Mouse (Mus musculus): ENCODE results near the gene Tmod1.

DNA sequence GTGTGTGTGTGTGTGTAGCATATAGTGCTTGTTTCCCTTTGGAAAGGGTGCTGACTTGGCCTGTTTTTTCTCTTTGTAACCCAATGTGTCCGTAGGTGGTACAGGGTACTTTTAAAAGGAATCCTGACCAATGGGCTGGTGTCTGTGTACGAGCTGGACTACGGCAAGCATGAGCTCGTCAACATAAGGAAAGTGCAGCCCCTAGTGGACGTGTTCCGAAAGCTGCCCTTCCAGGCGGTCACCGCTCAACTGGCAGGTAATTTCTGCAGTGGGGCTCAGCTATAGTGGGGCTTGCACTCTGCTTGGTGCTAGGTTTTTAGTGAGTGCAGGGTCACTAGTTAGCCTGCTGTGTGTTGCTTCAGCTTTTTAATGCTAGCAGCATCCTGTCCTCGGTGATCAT is 9.2 kb upstream of the Tmod1 start:
- no peak for TF ChIP-seq EP300 (IDR thresholded peaks at IDR 0.05)
- TF ChIP-seq CTCF (IDR thresholded peaks at IDR 0.05), result peak; percentile 78

All from lung, postnatal 0 days (tissue).